Comparison of ENCODE assay signal across 9 mouse cellular contexts in the genomic region with DNA sequence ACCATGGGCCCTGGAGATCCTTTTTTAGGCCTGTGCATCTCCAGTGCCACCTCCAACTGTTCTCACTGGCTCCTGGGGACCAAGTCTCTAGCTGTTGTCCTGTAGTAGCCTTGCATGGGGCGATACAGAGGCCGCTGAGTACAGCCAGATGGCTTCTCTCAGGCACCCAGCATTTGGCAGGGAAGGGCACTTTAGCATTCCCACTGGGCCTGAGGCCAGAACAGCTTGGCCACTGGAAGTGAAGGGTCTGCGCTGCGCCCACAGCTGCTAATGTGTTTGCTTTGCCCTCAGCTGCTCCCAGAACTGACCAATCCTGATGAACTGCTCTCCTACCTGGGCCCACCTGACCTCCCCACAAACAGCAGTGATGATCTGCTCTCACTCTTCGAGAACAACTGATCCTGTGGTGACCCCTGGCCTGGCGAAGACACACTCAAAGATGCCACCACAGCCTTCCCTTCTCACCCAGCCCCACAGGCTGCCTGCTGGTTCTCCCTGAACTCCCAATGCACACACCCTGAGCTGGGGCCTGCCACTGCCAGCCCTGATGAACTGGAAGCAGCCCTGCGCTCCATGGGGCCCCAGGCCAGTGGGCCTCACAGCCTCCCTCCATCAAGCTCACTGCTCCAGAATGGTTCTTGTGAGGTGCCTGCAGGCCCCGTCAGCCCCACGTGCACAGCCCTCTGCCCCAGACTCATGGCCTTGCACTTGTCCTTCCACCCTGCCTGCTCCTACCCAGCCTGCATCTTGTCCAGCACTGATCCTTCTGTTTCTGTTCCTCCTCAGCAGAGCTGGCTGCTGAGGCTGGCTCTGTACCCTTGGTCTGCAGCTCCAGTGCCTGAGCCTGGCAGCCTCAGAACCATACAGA. TPM values are rescaled to one million over a fixed set of nuclear protein-coding genes. Genes with fewer than 3 reads are reported as not detected.
DNase-seq lines count a peak whose midpoint lies in the region; ATAC-seq and TF ChIP-seq lines count a peak whose summit lies in the region.
"Had no signal": no experiment of that assay in that cellular context is flagged by ENCODE, and none has a peak within 500 bp of the region (broad histone marks: within the 10 kb centered on the region; RNA-seq: fewer than 3 reads in every experiment).

No protein-coding gene starts in this region.

- H3K27ac ChIP-seq in forebrain, embryonic 13.5 days = 0 out of 2 replicates have a peak overlapping the region, but pooled peaks have one; percentile 12
- H3K27ac ChIP-seq in forebrain, embryonic 16.5 days (ENCODE audit: low read length) = no peak overlapping the region
- H3K27ac ChIP-seq in thymus, adult 2 months (ENCODE audit: control insufficient read depth, insufficient read depth, low read length) = peak overlapping the region; percentile 91
- H3K27ac ChIP-seq in hindbrain, embryonic 16.5 days (ENCODE audit: low read depth, low read length) = peak overlapping the region; percentile 66
- H3K27ac ChIP-seq in midbrain, embryonic 16.5 days (ENCODE audit: low read length) = peak overlapping the region; percentile 60

- H3K9me3 ChIP-seq in forebrain, embryonic 13.5 days (replicated peaks) = no peaks in the 10 kb centered on the region
- H3K9me3 ChIP-seq in forebrain, embryonic 16.5 days (ENCODE audit: control insufficient read depth, low read length) = no peaks in the 10 kb centered on the region
- H3K9me3 ChIP-seq in hindbrain, embryonic 16.5 days (ENCODE audit: control insufficient read depth, low read length) = no peaks in the 10 kb centered on the region
- no peaks in the 10 kb centered on the region for H3K9me3 ChIP-seq in midbrain, embryonic 16.5 days (replicated peaks; ENCODE audit: control insufficient read depth, low read length, poor library complexity, severe bottlenecking)

- H3K4me3 ChIP-seq in forebrain, embryonic 13.5 days = no peak overlapping the region
- H3K4me3 ChIP-seq in forebrain, embryonic 16.5 days (replicated peaks; ENCODE audit: low read length) = no peak overlapping the region
- no peak overlapping the region for H3K4me3 ChIP-seq in thymus, adult 2 months (ENCODE audit: control insufficient read depth, insufficient read depth, low read length)
- H3K4me3 ChIP-seq in hindbrain, embryonic 16.5 days (ENCODE audit: low read length) = no peak overlapping the region
- H3K4me3 ChIP-seq in midbrain, embryonic 16.5 days (ENCODE audit: low read depth, low read length) = no peak overlapping the region

- H3K9ac ChIP-seq in forebrain, embryonic 13.5 days = no peak overlapping the region; the same call in 1 of the 2 replicates
- H3K9ac ChIP-seq in forebrain, embryonic 16.5 days (replicated peaks; ENCODE audit: low read depth, low read length) = no peak overlapping the region
- H3K9ac ChIP-seq in hindbrain, embryonic 16.5 days (ENCODE audit: low read depth, low read length) = 0 out of 2 replicates have a peak overlapping the region, but pooled peaks have one; percentile 28
- H3K9ac ChIP-seq in midbrain, embryonic 16.5 days (ENCODE audit: low read depth, low read length) = no peak overlapping the region; the same call in 1 of the 2 replicates

- TF ChIP-seq POLR2A in thymus, adult 2 months (IDR thresholded peaks at IDR 0.05; ENCODE audit: control insufficient read depth, extremely low read depth, insufficient read depth, low read length, poor library complexity) = no peak

- no peak for DNase-seq in thymus, adult 2 months
- no peak for DNase-seq in thymus, postnatal 25 days
- DNase-seq in embryo, embryonic 10 days (ENCODE audit: low spot score) = no peak
- no peak for DNase-seq in right cerebral cortex, adult 18-20 months

- H3K4me2 ChIP-seq in forebrain, embryonic 13.5 days = no peak overlapping the region
- no peak overlapping the region for H3K4me2 ChIP-seq in forebrain, embryonic 16.5 days (ENCODE audit: low read length)
- H3K4me2 ChIP-seq in hindbrain, embryonic 16.5 days (ENCODE audit: low read length) = no peak overlapping the region
- H3K4me2 ChIP-seq in midbrain, embryonic 16.5 days (ENCODE audit: low read length) = no peak overlapping the region

- H3K36me3 ChIP-seq in forebrain, embryonic 13.5 days (ENCODE audit: poor library complexity, severe bottlenecking) = peaks cover 71% of the 10 kb centered on the region
- peaks cover 54% of the 10 kb centered on the region for H3K36me3 ChIP-seq in forebrain, embryonic 16.5 days (ENCODE audit: control insufficient read depth, insufficient read depth)
- H3K36me3 ChIP-seq in thymus, adult 2 months (ENCODE audit: control insufficient read depth, insufficient read depth, low read length) = peaks cover 40% of the 10 kb centered on the region
- H3K36me3 ChIP-seq in hindbrain, embryonic 16.5 days (ENCODE audit: control insufficient read depth, insufficient read depth, low read length) = peaks cover 54% of the 10 kb centered on the region
- H3K36me3 ChIP-seq in midbrain, embryonic 16.5 days (ENCODE audit: control insufficient read depth, insufficient read depth, low read length) = peaks cover 48% of the 10 kb centered on the region

- H3K4me1 ChIP-seq in forebrain, embryonic 13.5 days = peaks cover 9% of the 10 kb centered on the region; the same call in 1 of the 2 replicates
- H3K4me1 ChIP-seq in forebrain, embryonic 16.5 days (replicated peaks; ENCODE audit: control insufficient read depth, insufficient read depth, low read length) = no peaks in the 10 kb centered on the region
- H3K4me1 ChIP-seq in thymus, adult 2 months (replicated peaks; ENCODE audit: control insufficient read depth, insufficient read depth, low read length) = peaks cover 40% of the 10 kb centered on the region
- peaks cover 18% of the 10 kb centered on the region for H3K4me1 ChIP-seq in hindbrain, embryonic 16.5 days (ENCODE audit: control insufficient read depth, insufficient read depth, low read depth, low read length)
- no peaks in the 10 kb centered on the region for H3K4me1 ChIP-seq in midbrain, embryonic 16.5 days (ENCODE audit: control insufficient read depth, insufficient read depth, low read length)

- H3K27me3 ChIP-seq in forebrain, embryonic 13.5 days = no peaks in the 10 kb centered on the region
- no peaks in the 10 kb centered on the region for H3K27me3 ChIP-seq in forebrain, embryonic 16.5 days (replicated peaks; ENCODE audit: control insufficient read depth, insufficient read depth, low read length)
- no peaks in the 10 kb centered on the region for H3K27me3 ChIP-seq in thymus, adult 2 months (ENCODE audit: control insufficient read depth, insufficient read depth, low read length)
- no peaks in the 10 kb centered on the region for H3K27me3 ChIP-seq in hindbrain, embryonic 16.5 days (replicated peaks; ENCODE audit: control insufficient read depth, insufficient read depth, low read length)
- H3K27me3 ChIP-seq in midbrain, embryonic 16.5 days (ENCODE audit: control insufficient read depth, insufficient read depth, low read depth, low read length) = no peaks in the 10 kb centered on the region
- H3K27me3 ChIP-seq: CH12.LX had no signal

- no peak for TF ChIP-seq CTCF in thymus, adult 2 months (IDR thresholded peaks at IDR 0.05; ENCODE audit: borderline replicate concordance, control insufficient read depth, extremely low read depth, insufficient read depth, low read length, poor library complexity)

- peak; percentile 12; the same call in 1 of the 2 replicates for ATAC-seq in forebrain, embryonic 13.5 days
- no peak for ATAC-seq in forebrain, embryonic 16.5 days
- ATAC-seq in hindbrain, embryonic 16.5 days = 0 out of 2 replicates have a peak, but pooled peaks have one; percentile 14
- no peak for ATAC-seq in midbrain, embryonic 16.5 days

- 95% methylated on average over 9 of the region's 9 CpGs for WGBS in forebrain, embryonic 13.5 days
- 86% methylated on average over 9 of the region's 9 CpGs for WGBS in forebrain, embryonic 16.5 days
- 93% methylated on average over 9 of the region's 9 CpGs for WGBS in thymus, adult 2 months
- WGBS in hindbrain, embryonic 16.5 days = 84% methylated on average over 9 of the region's 9 CpGs
- WGBS in midbrain, embryonic 16.5 days = 94% methylated on average over 9 of the region's 9 CpGs

RNA-seq across cellular contexts. Expression of a gene that starts 10.3 kb away (rescaled TPM):
- 4,373 and 4,619 TPM in 2 replicates for polyA plus RNA-seq in forebrain, embryonic 13.5 days (2015; fragmentation: Nextera tagmentation; extraction: Ambion mirVana)
- 3,622 and 3,688 TPM in 2 replicates for polyA plus RNA-seq in forebrain, embryonic 16.5 days (2015; fragmentation: Nextera tagmentation; extraction: Ambion mirVana)
- polyA plus RNA-seq in thymus, adult 2 months (2012; rRNA removed) = 1,363 and 1,486 TPM in 2 replicates
- 4,094 and 4,423 TPM in 2 replicates for polyA plus RNA-seq in hindbrain, embryonic 16.5 days (2015; fragmentation: Nextera tagmentation; extraction: Ambion mirVana)
- polyA plus RNA-seq in midbrain, embryonic 16.5 days (2015; fragmentation: Nextera tagmentation; extraction: Ambion mirVana) = 3,917 and 4,008 TPM in 2 replicates

RNA-seq across cellular contexts. Expression of a gene that starts 16.1 kb away (rescaled TPM):
- polyA plus RNA-seq in forebrain, embryonic 13.5 days (2015; fragmentation: Nextera tagmentation; extraction: Ambion mirVana) = 29.1 and 31.1 TPM in 2 replicates
- 36.7 and 40.4 TPM in 2 replicates for polyA plus RNA-seq in forebrain, embryonic 16.5 days (2015; fragmentation: Nextera tagmentation; extraction: Ambion mirVana)
- polyA plus RNA-seq in thymus, adult 2 months (2012; rRNA removed) = 137 and 187 TPM in 2 replicates
- 29.1 and 29.6 TPM in 2 replicates for polyA plus RNA-seq in hindbrain, embryonic 16.5 days (2015; fragmentation: Nextera tagmentation; extraction: Ambion mirVana)
- polyA plus RNA-seq in midbrain, embryonic 16.5 days (2015; fragmentation: Nextera tagmentation; extraction: Ambion mirVana) = 30.2 and 33.4 TPM in 2 replicates

RNA-seq across cellular contexts. Expression of a gene that starts 39.3 kb away (rescaled TPM):
- 942 and 1,061 TPM in 2 replicates for polyA plus RNA-seq in forebrain, embryonic 13.5 days (2015; fragmentation: Nextera tagmentation; extraction: Ambion mirVana)
- polyA plus RNA-seq in forebrain, embryonic 16.5 days (2015; fragmentation: Nextera tagmentation; extraction: Ambion mirVana) = 438 and 507 TPM in 2 replicates
- polyA plus RNA-seq in thymus, adult 2 months (2012; rRNA removed) = 163 and 178 TPM in 2 replicates
- polyA plus RNA-seq in hindbrain, embryonic 16.5 days (2015; fragmentation: Nextera tagmentation; extraction: Ambion mirVana) = 223 and 239 TPM in 2 replicates
- 203 and 224 TPM in 2 replicates for polyA plus RNA-seq in midbrain, embryonic 16.5 days (2015; fragmentation: Nextera tagmentation; extraction: Ambion mirVana)

Comparison
In these comparisons a context has a peak if more than half of its experiments do, and no peak if none do; other contexts are left out.
1. ATAC-seq: peak in forebrain, embryonic 13.5 days (single experiment) and hindbrain, embryonic 16.5 days (single experiment); none in forebrain, embryonic 16.5 days (single experiment) and midbrain, embryonic 16.5 days (single experiment).